Mouse (Mus musculus): Measurements from ENCODE around the gene Fndc8. TPM values are rescaled to one million over a fixed set of nuclear protein-coding genes. Genes with fewer than 3 reads are reported as not detected.

Fndc8 gene
- polyA plus RNA-seq, 1 experiment, result 0.79 TPM

DNA sequence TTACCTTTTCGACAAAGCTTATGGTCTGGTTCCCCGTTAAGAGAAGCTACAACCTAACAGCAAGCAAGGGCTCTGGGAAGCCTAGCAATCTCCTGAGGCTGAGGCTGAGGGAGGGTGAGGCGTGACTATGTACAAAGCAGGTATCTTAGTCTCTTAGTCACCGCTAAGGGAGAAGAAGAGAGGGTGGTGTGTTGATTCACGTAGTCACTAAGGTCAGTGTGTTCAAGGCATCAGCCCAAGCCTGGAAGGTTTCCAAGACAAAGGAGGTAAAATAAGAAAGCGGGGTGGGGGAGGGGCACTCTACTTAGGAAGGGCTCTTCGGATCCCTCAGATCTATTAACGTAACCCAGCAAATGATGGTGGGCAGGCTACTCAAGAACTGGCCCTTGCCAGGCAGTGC lies 30.4 kb upstream of the Fndc8 start:
- H3K4me3 ChIP-seq (ENCODE audit: insufficient read depth, low read depth, low read length), result no peak overlapping the region
- H3K4me1 ChIP-seq (ENCODE audit: control insufficient read depth, insufficient read depth, insufficient read length, low read length), result peaks cover 12% of the 10 kb centered on the region
- no peak overlapping the region for H3K27ac ChIP-seq (replicated peaks; ENCODE audit: low read depth, low read length)

DNA sequence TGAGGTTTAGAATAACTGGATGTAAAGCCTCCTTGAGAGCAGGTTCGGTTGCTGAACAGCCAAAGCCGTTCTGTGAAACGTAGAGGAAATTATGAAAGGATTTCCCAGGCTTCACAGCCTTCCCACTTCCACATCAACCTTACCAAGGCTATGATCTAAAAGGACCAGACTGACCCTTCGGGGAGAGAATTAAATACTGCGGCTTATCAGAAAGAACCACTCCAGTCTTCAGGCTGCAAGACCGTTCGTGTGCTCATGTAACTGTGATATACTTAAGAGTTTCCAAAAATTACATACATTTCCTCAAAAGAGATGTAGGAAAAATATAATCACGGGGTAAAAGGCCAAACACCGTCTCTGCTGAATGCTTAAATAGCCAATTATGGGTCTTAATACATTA lies 29.3 kb upstream of the Fndc8 start:
- H3K4me1 ChIP-seq (ENCODE audit: control insufficient read depth, insufficient read depth, insufficient read length, low read length), result peaks cover 9% of the 10 kb centered on the region
- H3K4me3 ChIP-seq (ENCODE audit: insufficient read depth, low read depth, low read length), result no peak overlapping the region
- H3K27ac ChIP-seq (replicated peaks; ENCODE audit: low read depth, low read length), result no peak overlapping the region

DNA sequence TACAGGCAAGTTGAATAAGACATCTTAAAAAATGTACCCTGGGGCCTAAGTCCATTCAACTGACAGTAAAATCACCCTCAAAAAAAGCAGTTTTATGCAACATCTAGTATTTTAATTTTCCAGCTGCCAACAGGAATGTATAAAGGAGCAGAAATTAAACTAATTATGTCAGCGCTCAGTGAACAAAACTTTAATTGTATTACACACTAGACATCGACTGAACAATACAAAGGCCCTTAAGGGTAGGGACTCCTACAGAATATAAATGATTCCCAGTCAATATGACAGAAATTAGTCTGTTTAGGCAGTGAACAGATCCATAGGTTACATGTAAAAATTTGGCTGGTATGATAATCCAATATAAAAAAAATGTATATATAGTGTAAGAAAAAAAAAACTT lies 28.9 kb upstream of the Fndc8 start:
- H3K27ac ChIP-seq (replicated peaks; ENCODE audit: low read depth, low read length), result no peak overlapping the region
- no peak overlapping the region for H3K4me3 ChIP-seq (ENCODE audit: insufficient read depth, low read depth, low read length)
- H3K4me1 ChIP-seq (ENCODE audit: control insufficient read depth, insufficient read depth, insufficient read length, low read length), result peaks cover 11% of the 10 kb centered on the region

DNA sequence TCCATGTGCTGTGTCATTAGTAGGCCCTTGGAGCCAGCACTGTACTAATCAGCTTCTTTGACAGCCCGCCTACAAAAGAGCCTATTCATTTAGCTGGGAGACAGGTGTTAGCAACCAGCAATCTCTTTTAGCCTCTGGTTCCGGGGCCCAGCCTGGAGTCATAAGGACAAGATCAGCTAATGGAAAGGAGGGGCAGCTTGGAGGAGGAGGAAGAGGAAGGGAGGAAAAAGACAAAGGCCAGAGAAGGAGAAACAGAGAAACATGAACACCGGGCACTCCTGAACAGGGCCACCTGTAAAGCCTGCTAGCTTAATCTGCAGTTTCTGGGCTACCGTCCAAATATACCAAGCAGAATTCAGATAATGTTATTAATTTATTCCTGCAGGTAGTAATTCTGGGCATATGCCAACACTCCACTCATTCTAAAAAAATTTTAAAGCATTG lies 28.4 kb upstream of the Fndc8 start:
- H3K27ac ChIP-seq (replicated peaks; ENCODE audit: low read depth, low read length), result no peak overlapping the region
- H3K4me3 ChIP-seq (ENCODE audit: insufficient read depth, low read depth, low read length), result no peak overlapping the region

DNA sequence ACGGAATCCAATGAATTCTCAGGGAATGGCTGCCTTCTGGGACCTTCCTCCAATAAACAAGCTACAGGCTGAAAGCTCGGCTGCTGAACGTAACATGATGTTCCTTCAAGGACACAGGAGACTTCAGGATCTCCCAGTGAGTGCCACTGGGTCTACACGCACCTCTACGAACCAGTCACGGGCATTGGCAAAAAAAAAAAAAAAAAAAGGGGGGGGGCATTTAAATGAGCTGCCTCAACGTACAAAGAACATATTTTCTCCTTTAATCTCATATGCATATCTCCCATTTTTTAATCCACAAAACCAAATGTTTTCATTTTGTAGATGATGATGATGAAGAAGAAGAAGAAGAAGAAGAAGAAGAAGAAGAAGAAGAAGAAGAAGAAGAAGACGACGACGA lies 26.0 kb upstream of the Fndc8 start:
- Histone ChIP-seq H3K4me1 (ENCODE audit: control insufficient read depth, insufficient read depth, insufficient read length, low read length) (peaks cover 11% of the 10 kb centered on the region), H3K27ac (replicated peaks; ENCODE audit: low read depth, low read length) (no peak overlapping the region), H3K4me3 (ENCODE audit: insufficient read depth, low read depth, low read length) (no peak overlapping the region)

More for the DNA sequence above, 28.4 kb upstream of the Fndc8 start:
- H3K4me1 ChIP-seq (ENCODE audit: control insufficient read depth, insufficient read depth, insufficient read length, low read length), result peaks cover 11% of the 10 kb centered on the region

DNA sequence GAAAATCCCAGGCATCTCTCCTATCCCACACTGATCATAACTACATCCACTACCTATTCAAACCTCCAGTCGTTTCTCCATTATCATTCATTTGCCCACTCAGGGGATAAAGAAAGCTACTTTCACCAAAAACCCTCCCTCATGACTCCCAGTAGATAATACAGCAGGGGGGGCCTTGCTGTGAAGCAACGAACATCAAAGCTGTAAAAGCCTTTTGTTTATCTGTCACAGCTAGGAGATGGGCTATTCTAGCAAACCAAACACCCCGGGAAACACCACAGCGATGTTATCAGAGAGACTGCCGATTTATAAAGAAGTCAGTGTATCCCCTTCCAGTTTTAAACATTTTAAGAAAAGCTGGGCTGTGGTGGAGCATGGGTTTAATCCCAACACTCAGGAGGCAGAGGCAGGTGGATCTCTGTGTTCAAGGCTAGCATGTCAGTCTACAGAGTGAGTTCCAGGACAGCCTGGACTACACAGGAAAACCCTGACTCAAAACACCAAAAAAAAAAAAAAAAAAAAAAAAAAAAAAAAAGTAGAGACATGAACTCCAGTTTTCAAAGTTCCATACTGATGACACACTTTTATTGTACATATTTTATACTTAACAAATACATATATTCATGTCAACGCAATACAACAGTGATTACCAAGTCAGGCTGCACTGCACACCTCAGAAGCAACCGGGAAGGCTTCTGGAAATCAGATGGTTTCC lies 24.9 kb upstream of the Fndc8 start:
- H3K4me3 ChIP-seq (ENCODE audit: insufficient read depth, low read depth, low read length), result no peak overlapping the region
- H3K27ac ChIP-seq (replicated peaks; ENCODE audit: low read depth, low read length), result no peak overlapping the region
- H3K4me1 ChIP-seq (ENCODE audit: control insufficient read depth, insufficient read depth, insufficient read length, low read length), result peaks cover 2% of the 10 kb centered on the region; the same call in 1 of the 2 replicates

DNA sequence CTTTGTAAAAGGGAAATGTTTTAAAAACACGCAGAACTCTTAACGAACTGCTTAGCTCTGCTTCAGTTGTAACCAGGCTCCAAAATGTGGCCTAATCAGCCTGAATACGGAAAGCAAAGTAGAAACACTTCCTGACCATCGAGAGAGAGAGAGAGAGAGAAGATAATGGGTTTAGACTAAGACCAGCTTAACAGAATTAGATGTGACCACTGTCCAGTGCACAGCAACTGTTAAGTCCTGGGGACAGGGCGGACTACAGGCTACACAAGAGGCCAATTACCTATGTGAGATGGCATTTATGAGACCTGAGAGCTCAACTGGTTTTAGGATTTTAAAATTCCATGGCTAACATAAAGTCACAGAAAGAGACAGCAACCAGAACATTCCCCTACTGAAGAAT lies 24.0 kb upstream of the Fndc8 start:
- no peak overlapping the region for H3K27ac ChIP-seq (replicated peaks; ENCODE audit: low read depth, low read length)
- H3K4me3 ChIP-seq (ENCODE audit: insufficient read depth, low read depth, low read length), result no peak overlapping the region
- H3K4me1 ChIP-seq (ENCODE audit: control insufficient read depth, insufficient read depth, insufficient read length, low read length), result peaks cover 2% of the 10 kb centered on the region; the same call in 1 of the 2 replicates

DNA sequence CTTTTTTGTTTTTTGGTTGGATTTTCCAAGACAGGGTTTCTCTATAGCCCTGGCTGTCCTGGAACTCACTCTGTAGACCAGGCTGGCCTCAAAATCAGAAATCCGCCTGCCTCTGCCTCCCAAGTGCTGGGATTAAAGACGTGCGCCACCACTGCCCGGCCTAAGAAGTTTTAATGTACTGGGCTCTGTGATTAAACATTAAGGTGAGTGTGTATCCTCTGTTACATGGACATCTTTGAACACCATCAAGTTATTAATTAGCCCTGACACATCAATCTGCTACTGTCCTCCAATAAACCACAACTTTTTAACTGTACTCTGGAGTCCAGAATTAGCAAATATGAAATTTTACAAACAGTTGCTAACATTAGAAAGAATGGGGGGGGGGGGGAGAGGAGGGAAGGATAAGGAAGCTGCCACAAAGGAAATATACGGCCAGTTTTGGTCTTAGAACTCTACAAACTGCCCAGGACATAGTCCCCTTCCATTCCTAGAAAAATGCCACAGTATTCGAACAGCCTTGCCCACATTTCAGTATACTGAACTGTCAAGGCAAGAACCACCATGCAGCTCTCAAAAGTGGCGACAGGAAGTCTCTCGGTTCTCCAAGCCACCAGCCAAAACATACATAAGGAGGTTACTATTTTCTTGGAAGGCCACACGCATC lies 22.3 kb upstream of the Fndc8 start:
- Histone ChIP-seq H3K27ac (replicated peaks; ENCODE audit: low read depth, low read length) (peak overlapping the region; percentile 64), H3K4me3 (ENCODE audit: insufficient read depth, low read depth, low read length) (peak overlapping the region; percentile 86), H3K4me1 (ENCODE audit: control insufficient read depth, insufficient read depth, insufficient read length, low read length) (peaks cover 2% of the 10 kb centered on the region; the same call in 1 of the 2 replicates)

DNA sequence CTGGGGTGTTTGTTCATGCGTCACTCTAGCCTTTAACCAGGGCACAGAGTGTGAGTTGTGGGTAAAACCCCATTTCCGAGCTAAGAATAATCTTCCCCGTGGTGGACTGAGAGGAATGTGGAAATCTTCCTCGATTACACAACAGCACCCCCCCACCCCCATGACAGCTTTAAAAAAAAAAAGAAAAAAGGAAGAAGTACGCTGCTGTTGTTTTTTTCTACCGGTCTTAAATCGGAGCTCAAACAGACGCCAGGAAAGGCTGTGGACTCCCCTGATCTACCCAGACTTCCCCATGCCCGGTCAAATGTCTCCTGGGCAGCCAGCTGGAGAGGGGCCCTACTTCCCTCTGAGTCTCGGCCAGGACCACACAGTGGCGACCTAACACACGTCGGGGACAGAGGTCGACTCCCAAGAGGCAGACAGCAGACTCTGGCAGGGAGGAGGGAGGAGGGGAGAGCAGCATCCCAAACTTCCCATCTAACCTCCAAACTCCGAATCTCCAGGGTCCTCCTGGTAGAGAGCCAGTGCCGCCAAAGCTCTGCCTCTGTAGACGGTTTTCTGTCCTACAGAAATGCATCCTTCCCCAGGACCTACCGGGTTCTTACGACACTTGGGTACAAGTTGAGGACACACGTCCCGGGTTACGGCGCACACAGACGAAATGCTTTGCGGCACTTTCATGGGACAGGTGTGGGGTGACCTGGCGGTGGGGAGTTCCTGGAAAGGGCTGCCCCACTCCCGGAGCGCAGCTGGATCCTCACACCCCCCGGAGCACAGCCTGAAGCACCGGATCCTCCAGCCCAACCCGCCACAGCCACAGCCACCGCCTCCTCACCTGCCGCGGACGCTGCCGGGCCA lies 21.5 kb upstream of the Fndc8 start:
- Histone ChIP-seq H3K27ac (replicated peaks; ENCODE audit: low read depth, low read length) (peak overlapping the region; percentile 64), H3K4me1 (ENCODE audit: control insufficient read depth, insufficient read depth, insufficient read length, low read length) (peaks cover 2% of the 10 kb centered on the region; the same call in 1 of the 2 replicates), H3K4me3 (ENCODE audit: insufficient read depth, low read depth, low read length) (peak overlapping the region; percentile 86)

DNA sequence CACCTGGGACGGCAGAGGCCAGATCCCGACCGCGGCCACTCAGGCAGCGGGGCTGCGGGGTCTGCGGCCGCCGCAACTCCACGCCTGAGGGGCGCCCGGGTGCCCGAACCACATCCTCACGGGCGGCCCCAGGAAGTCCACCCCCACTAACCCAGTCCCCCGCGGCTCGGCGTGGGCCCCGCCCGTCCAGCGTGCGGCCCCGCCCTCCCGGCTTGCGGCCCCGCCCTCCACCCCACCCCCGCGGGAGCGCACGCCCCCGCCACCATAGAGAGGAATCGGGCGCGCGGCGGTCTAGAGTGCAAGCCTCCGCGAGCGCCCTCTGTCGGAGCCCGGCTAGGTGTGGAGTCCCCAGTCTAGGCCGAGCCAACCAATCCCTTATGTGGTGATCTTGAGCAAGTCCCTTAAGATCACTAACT lies 20.9 kb upstream of the Fndc8 start, which contains the start of gene Rffl:
Gene Rffl, minus strand, starts transcription at position 180 of the 416 bp plus-strand sequence.
- Histone ChIP-seq H3K27ac (replicated peaks; ENCODE audit: low read depth, low read length) (peak within 1 kb of the TSS; percentile 64), H3K4me3 (ENCODE audit: insufficient read depth, low read depth, low read length) (peak within 1 kb of the TSS; percentile 86), H3K4me1 (ENCODE audit: control insufficient read depth, insufficient read depth, insufficient read length, low read length) (peaks cover 2% of the 10 kb centered on the region; the same call in 1 of the 2 replicates)

DNA sequence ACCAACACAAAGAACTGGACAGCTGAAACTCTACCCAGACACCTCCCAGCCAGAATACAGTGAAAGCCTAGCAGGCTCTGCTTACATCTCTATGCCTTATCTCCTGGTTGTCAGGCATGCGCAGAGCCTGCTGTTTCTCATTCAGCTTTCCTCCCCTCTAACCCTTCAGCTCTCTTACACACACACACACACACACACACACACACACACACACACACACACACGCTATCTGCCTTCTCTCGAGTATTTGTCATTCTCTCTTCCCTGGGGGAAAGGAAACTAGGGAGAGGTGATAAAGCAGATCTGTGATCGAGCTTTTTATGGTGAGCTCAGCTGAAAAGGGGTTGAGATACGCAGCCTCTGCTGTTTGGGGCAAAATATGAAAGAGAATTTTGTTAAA lies 17.0 kb upstream of the Fndc8 start:
- H3K4me3 ChIP-seq (ENCODE audit: insufficient read depth, low read depth, low read length), result no peak overlapping the region
- no peak overlapping the region for H3K27ac ChIP-seq (replicated peaks; ENCODE audit: low read depth, low read length)
- no peaks in the 10 kb centered on the region for H3K4me1 ChIP-seq (ENCODE audit: control insufficient read depth, insufficient read depth, insufficient read length, low read length)

DNA sequence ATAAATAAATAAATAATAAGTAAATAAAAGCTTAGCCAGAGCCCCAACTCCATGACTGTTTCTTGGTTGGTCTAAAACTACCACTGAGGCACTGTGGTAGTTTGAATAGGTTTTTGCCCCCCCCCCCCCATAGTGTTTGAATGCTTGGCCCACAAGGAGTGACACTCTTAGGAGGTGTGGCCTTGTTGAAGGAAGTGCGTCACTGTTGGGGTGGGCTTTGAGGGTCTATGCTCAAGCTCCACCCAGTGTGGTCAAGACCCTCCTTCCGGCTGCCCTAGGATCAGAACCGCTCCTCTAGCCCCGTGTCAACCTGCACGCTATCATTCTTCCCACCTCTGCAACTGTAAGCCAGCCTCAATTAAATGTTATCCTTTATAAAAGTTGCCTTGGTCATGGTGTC lies 16.3 kb upstream of the Fndc8 start:
- Histone ChIP-seq H3K4me3 (ENCODE audit: insufficient read depth, low read depth, low read length) (no peak overlapping the region), H3K4me1 (ENCODE audit: control insufficient read depth, insufficient read depth, insufficient read length, low read length) (no peaks in the 10 kb centered on the region), H3K27ac (replicated peaks; ENCODE audit: low read depth, low read length) (no peak overlapping the region)

DNA sequence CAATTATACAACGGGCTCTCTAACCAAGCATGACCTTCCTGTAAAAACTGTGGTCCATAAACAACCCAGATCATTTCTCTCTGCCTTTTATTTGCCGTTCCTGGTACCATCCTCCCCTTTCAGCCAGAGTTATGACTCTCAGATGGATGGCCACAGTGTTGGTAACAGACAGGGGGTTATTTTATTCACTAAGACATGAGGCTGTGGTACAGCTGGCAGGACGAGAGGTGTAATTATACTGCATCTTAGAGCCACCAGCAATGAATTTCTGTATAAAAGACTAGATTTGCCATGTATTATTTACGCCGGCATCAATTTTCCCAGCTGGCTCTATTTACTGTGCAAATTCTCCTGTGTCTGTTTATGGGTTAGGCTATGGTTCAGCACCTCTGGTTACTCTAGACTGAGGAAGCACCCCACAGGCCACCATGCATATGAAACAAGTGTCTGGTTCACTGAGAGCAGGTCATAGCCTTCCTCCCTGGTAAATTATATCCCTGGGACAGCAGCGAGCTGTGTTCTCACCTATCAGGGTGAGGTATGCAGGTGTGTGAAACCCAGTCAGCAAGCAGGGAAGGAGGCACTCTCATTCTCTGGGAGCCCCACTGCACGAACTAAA lies 14.1 kb upstream of the Fndc8 start:
- Histone ChIP-seq H3K4me3 (ENCODE audit: insufficient read depth, low read depth, low read length) (no peak overlapping the region), H3K27ac (replicated peaks; ENCODE audit: low read depth, low read length) (no peak overlapping the region), H3K4me1 (ENCODE audit: control insufficient read depth, insufficient read depth, insufficient read length, low read length) (no peaks in the 10 kb centered on the region)

DNA sequence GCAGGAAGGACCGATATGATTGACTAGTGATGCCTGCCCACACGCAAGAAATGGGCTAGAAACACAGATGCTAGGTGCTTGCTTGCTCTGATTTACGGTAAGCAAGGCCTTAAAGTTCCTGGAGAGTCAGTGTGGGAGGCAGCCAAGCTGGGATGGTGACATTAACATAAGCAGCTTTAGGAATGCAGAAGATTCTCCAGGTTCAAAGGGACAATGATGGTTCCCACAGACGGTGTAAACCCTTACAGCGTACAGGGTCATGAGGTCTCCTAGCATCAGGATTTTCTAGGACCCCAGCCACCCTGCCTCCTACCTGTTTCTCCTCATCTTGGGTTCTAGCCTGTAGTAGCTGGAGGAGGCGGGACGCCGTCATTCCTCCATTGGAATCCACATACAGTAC lies 8.7 kb upstream of the Fndc8 start:
- no peaks in the 10 kb centered on the region for H3K4me1 ChIP-seq (ENCODE audit: control insufficient read depth, insufficient read depth, insufficient read length, low read length)
- no peak overlapping the region for H3K27ac ChIP-seq (replicated peaks; ENCODE audit: low read depth, low read length)
- H3K4me3 ChIP-seq (ENCODE audit: insufficient read depth, low read depth, low read length), result no peak overlapping the region

DNA sequence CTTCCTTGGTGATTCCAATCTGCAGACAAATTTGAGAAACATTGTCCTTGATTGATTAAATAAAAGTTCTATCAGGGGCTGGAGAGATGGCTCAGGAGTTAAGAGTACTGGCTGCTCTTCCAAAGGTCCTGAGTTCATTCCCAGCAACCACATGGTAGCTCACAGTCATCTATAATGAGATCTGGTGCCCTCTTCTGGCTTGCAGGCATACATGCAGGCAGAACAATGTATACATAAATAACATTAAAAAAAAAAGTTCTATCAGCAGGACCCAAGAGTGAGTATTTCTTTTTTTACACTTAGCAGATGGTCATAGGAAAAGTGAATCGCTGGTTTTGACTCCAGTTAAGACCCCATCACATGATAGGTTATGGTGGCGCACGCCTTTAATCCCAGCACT lies 5.4 kb upstream of the Fndc8 start:
- Histone ChIP-seq H3K4me3 (ENCODE audit: insufficient read depth, low read depth, low read length) (no peak overlapping the region), H3K27ac (replicated peaks; ENCODE audit: low read depth, low read length) (no peak overlapping the region), H3K4me1 (ENCODE audit: control insufficient read depth, insufficient read depth, insufficient read length, low read length) (peaks cover 2% of the 10 kb centered on the region; the same call in 1 of the 2 replicates)

All from brown adipose tissue, adult 24 weeks (tissue).